Mouse (Mus musculus): ENCODE data around the gene Snx30.

Gene Snx30

DNA sequence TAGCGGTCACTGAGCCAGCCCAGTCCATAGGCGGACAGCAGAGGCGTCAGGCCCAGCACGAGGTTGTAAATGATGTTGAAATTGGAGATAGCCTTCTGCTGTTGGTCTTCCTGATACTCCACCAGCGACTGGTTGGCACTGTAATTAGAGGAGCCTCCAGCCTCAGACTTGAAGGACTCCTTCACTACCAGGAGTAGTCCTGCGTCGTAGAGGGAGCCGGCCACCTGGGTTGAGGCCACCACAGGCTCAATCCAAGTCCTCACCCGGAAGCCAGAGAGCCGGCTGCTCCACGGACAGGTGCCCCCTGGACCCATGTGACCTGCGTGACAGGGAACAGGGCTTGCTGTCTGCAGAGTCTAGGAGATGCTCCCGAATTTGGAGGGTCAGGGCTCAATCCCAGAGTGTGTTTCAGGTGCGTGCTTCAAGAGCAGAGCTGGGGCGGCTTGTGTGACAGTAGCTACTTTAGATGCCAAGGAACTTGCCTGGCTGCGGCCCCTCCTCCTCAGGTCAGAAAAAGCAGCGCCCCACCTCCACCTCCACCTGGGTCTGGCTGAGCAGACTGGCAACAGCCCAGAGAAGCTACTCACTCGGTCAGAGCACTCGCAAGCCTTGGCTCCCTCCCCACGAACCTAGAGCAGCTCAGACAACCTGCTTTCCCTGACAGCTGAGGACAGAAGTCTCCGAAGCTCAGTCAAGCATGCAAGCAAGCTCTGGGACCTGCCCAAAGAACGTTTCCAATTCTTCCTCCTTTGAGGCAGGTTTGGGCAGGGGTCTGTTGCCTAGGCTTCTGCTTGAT lies 109.2 kb downstream of the Snx30 start, which contains the start of gene Slc46a2:
Gene Slc46a2, minus strand, starts transcription at position 449 of the 796 bp plus-strand sequence.
- DNase-seq, result no peak

DNA sequence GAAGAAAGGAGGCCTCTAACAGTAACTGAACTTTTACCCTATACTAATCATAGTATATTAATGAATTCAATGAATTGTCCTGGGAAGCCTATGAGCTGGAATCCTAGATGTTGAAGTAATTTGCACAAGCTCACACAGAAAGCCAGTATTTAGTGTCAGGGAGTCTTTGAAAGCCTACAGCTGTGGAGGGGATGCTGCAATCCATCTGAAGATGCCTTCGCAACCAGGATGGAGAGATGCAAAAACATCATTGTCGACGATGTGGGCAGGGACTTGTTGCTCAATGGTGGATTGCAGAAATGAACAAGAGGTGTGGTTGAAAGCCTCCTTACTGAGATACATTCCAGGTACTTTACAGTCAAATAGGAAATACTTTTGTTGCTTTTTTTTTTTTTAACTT lies 112.3 kb downstream of the Snx30 start:
- DNase-seq, result no peak

DNA sequence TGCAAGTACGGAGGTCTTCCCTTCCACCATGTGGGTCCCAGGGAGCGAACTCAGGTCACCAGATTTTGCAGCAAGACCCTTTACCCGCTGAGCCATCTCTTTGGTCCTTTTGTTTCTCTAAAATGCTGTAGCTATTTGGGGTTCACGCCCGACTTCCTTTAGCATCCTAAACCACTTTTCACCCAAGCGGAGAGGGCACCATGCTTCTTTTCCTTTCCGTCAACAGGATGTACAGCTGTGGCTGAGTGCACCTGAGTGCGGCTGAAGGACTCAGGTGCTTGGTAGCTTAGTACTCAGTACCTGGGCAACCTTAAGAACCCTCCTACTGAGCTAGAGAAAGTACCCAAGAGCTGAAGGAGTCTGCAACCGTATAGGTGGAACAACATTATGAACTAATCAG lies 119.4 kb downstream of the Snx30 start:
- no peak for DNase-seq

DNA sequence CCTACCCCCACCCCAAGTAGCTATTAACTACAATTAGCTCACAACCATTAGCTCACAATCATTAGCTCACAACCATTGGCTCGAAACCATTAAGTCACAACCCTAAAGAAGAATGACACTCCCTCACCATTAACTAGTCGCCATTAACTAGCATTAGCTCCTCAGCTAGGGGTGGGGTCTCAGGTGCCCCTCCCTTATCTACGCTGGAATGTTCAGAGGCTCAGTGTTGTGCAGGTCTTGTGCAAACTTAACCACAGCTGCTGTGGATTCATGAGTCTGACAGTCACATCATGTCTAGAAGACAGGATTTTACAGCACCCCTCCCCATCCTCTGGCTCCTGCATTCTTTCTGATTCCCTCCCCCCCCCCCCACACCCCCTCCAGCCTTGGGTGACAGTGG lies 122.0 kb downstream of the Snx30 start:
- no peak for DNase-seq

DNA sequence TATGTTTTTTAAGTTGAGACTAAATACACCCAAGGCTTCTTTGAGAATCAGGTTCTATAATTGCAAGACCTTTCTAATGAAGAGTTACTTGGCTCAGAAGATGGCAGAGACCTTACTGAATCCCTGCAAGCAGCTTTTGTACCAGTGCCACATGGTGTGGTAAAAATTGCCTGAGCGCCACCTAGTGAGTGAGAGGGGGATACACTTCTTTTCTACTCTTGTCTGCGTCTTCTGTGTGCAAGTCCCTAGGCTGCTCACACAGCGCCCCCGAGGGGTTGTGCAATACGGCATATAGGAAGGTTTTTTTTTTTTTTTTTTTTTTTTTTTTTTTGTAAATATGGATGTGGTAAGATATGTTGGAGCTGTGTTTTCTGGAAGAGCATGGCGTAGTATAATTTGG lies 122.7 kb downstream of the Snx30 start:
- DNase-seq, result peak; percentile 73

GRCm38 (mm10) chr4:59932505-59933281 lies 127.1 kb downstream of the Snx30 start:
- peak; percentile 31 for DNase-seq

- DNase-seq, result no peak
Measured at GRCm38 (mm10) chr4:59937543-59937942, 131.9 kb downstream of the Snx30 start.
